ENCODE assay signal across 8 mouse cellular contexts in the genomic region with DNA sequence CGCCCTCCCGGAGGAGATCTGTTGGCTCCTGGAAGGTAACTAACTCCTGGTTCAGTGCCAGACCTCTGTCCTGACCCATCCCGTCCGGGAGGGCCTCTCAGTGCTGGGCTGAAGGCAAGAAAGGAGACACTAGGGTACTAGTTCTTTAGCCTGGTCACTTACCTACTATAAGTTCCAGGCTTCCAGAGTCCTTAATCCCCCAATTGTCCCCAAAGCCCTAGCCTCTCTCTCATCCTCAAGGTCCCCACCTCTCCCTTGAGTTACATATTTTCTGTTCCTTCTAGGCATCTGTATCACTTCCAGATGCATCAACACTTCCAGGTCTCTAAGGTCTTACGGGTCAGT. TPM values are rescaled to one million over a fixed set of nuclear protein-coding genes. Genes with fewer than 3 reads are reported as not detected.
A peak's percentile ranks its signal among the peaks of the same experiment; 100 is the strongest.
DNase-seq lines count a peak whose midpoint lies in the region; ATAC-seq and TF ChIP-seq lines count a peak whose summit lies in the region.

No protein-coding gene starts in this region.

- H3K9ac ChIP-seq in heart, adult 2 months (ENCODE audit: low read depth, low read length) = no peak overlapping the region
- peak overlapping the region; percentile 35; the same call in 1 of the 2 replicates for H3K9ac ChIP-seq in forebrain, postnatal 0 days
- H3K9ac ChIP-seq in liver, embryonic 11.5 days (ENCODE audit: low read depth, low read length) = no peak overlapping the region

- TF ChIP-seq CTCF in heart, adult 2 months (IDR thresholded peaks at IDR 0.05) = no peak
- no peak for TF ChIP-seq CTCF in forebrain, postnatal 0 days (IDR thresholded peaks at IDR 0.05; ENCODE audit: low read depth)

- peaks cover 49% of the 10 kb centered on the region for H3K27me3 ChIP-seq in heart, embryonic 10.5 days (ENCODE audit: insufficient read depth, poor library complexity, severe bottlenecking)
- peaks cover 8% of the 10 kb centered on the region for H3K27me3 ChIP-seq in heart, adult 2 months (ENCODE audit: control insufficient read depth, insufficient read depth, low read length)
- no peaks in the 10 kb centered on the region for H3K27me3 ChIP-seq in forebrain, postnatal 0 days (ENCODE audit: insufficient read depth, low read length)
- peaks cover 56% of the 10 kb centered on the region for H3K27me3 ChIP-seq in liver, embryonic 11.5 days (replicated peaks; ENCODE audit: control insufficient read depth, insufficient read depth, low read length)

- H3K36me3 ChIP-seq in heart, embryonic 10.5 days = no peaks in the 10 kb centered on the region
- H3K36me3 ChIP-seq in heart, adult 2 months (ENCODE audit: control insufficient read depth, insufficient read depth, low read length) = no peaks in the 10 kb centered on the region
- H3K36me3 ChIP-seq in forebrain, postnatal 0 days (ENCODE audit: insufficient read depth) = no peaks in the 10 kb centered on the region
- no peaks in the 10 kb centered on the region for H3K36me3 ChIP-seq in liver, embryonic 11.5 days (ENCODE audit: control insufficient read depth, insufficient read depth, low read length)

- ATAC-seq in forebrain, postnatal 0 days = no peak
- no peak for ATAC-seq in liver, embryonic 11.5 days (replicated peaks; ENCODE audit: low FRiP score)
- ATAC-seq in megakaryocyte-erythroid progenitor cell, adult 5-6 weeks (replicated peaks; ENCODE audit: low FRiP score, low TSS enrichment, poor library complexity, severe bottlenecking) = no peak
- ATAC-seq in CD4-positive, CD25-positive, alpha-beta regulatory T cell, adult 4 months = no peak

- no peak for TF ChIP-seq POLR2A in heart, adult 2 months (IDR thresholded peaks at IDR 0.05; ENCODE audit: insufficient read depth, low read depth, low read length)

- DNase-seq in heart, embryonic 10.5 days (ENCODE audit: low spot score) = no peak
- no peak for DNase-seq in heart, adult 2 months
- DNase-seq in CD4-positive helper T cell, adult 2 months (ENCODE audit: low read depth, low spot score) = peak; percentile 31
- DNase-seq in forebrain, postnatal 0 days = no peak
- no peak for DNase-seq in liver, embryonic 11.5 days (ENCODE audit: low spot score)
- DNase-seq in thymus, postnatal 25 days = no peak

- peaks cover 39% of the 10 kb centered on the region for H3K4me1 ChIP-seq in heart, embryonic 10.5 days
- H3K4me1 ChIP-seq in heart, adult 2 months (ENCODE audit: control insufficient read depth, insufficient read depth, low read length) = no peaks in the 10 kb centered on the region
- peaks cover 24% of the 10 kb centered on the region for H3K4me1 ChIP-seq in forebrain, postnatal 0 days (ENCODE audit: insufficient read depth)
- H3K4me1 ChIP-seq in liver, embryonic 11.5 days (replicated peaks; ENCODE audit: control insufficient read depth, insufficient read depth, low read length) = peaks cover 12% of the 10 kb centered on the region; the same call in 1 of the 2 replicates

- no peaks in the 10 kb centered on the region for H3K79me2 ChIP-seq in heart, adult 2 months (replicated peaks; ENCODE audit: control insufficient read depth, insufficient read depth, low read length)

- 21% methylated on average over 5 of the region's 5 CpGs for WGBS in heart, embryonic 10.5 days
- 26% methylated on average over 5 of the region's 5 CpGs for WGBS in heart, adult 2 months
- WGBS in forebrain, postnatal 0 days = 31% methylated on average over 5 of the region's 5 CpGs
- 23% methylated on average over 5 of the region's 5 CpGs for WGBS in liver, embryonic 11.5 days

- H3K9me3 ChIP-seq in heart, embryonic 10.5 days = no peaks in the 10 kb centered on the region
- H3K9me3 ChIP-seq in forebrain, postnatal 0 days (ENCODE audit: low read length) = no peaks in the 10 kb centered on the region
- no peaks in the 10 kb centered on the region for H3K9me3 ChIP-seq in liver, embryonic 11.5 days (ENCODE audit: control insufficient read depth, low read length)

- intact Hi-C loops in heart, adult 2 months (cut with DNase I) = no loop called here

- no peak for TF ChIP-seq EP300 in heart, adult 2 months (IDR thresholded peaks at IDR 0.05; ENCODE audit: insufficient read depth, low read depth, low read length)

- H3K4me2 ChIP-seq in forebrain, postnatal 0 days (ENCODE audit: low read depth) = peak overlapping the region; percentile 60
- peak overlapping the region; percentile 59 for H3K4me2 ChIP-seq in liver, embryonic 11.5 days

- H3K4me3 ChIP-seq in heart, embryonic 10.5 days = peak overlapping the region; percentile 62
- no peak overlapping the region for H3K4me3 ChIP-seq in heart, adult 2 months
- peak overlapping the region; percentile 32 for H3K4me3 ChIP-seq in forebrain, postnatal 0 days (ENCODE audit: low read depth, low read length)
- peak overlapping the region; percentile 39 for H3K4me3 ChIP-seq in liver, embryonic 11.5 days (ENCODE audit: low read depth, low read length)

- H3K27ac ChIP-seq in heart, embryonic 10.5 days = peak overlapping the region; percentile 56; the same call in 1 of the 2 replicates
- no peak overlapping the region for H3K27ac ChIP-seq in heart, adult 2 months
- no peak overlapping the region for H3K27ac ChIP-seq in forebrain, postnatal 0 days (ENCODE audit: low read depth, low read length)
- H3K27ac ChIP-seq in liver, embryonic 11.5 days (ENCODE audit: low read depth, low read length) = no peak overlapping the region

RNA-seq across cellular contexts. Expression of gene Skap1, which starts 0.3 kb away (rescaled TPM):
- polyA plus RNA-seq in heart, embryonic 10.5 days (2016; fragmentation: Nextera tagmentation; extraction: Ambion mirVana) = 0.30 and 0.69 TPM in 2 replicates
- total RNA-seq in heart, adult 2 months (2021) = under 1 TPM in 1 of 2 experiments, not detected in 1; 0.25 TPM
- polyA plus RNA-seq in heart, adult 2 months (2012; rRNA removed) = 0.67 and 0.98 TPM in 2 replicates
- 1.6 and 3.2 TPM in 2 replicates for total RNA-seq in forebrain, postnatal 0 days (2014; rRNA removed)
- 2.7 and 3.7 TPM in 2 replicates for polyA plus RNA-seq in forebrain, postnatal 0 days (2015; fragmentation: Nextera tagmentation; extraction: Ambion mirVana)
- 0.45 and 0.58 TPM in 2 replicates for polyA plus RNA-seq in liver, embryonic 11.5 days (2014; fragmentation: Nextera tagmentation; extraction: Ambion mirVana)
- 2.7 and 11.3 TPM in 2 replicates for total RNA-seq in megakaryocyte-erythroid progenitor cell, adult 5-6 weeks (2014; fragmentation: Nextera tagmentation)
- total RNA-seq in megakaryocyte-erythroid progenitor cell, adult 5-6 weeks (2017) = 3.7 TPM in 1 of 2 replicates, not detected in the other
- 100 to 1,000 TPM; 652 to 757 TPM for polyA plus RNA-seq in CD4-positive, CD25-positive, alpha-beta regulatory T cell, adult 4 months (2017; shearing (Covaris generic))

Comparison
In these comparisons a context has a peak if more than half of its experiments do, and no peak if none do; other contexts are left out.
1. RNA of gene Skap1, which starts 0.3 kb away (polyA plus RNA-seq): 652 to 757 TPM in CD4-positive, CD25-positive, alpha-beta regulatory T cell, adult 4 months; 2.7 to 3.7 TPM in forebrain, postnatal 0 days, 0.67 to 0.98 TPM in heart, adult 2 months, 0.30 to 0.69 TPM in heart, embryonic 10.5 days and 0.45 to 0.58 TPM in liver, embryonic 11.5 days; every median in the first group is over 100 times any median in the second.